Mouse (Mus musculus) spleen, adult 2 months (tissue): ENCODE measurements around the gene Grm1. TPM values are rescaled to one million over a fixed set of nuclear protein-coding genes. Genes with fewer than 3 reads are reported as not detected.

ENCODE experiments used
- DNase-seq, 2 experiments: peaks; one replicate each; pipeline versions ENCODE4 v3.0.0 to v3.0.0-alpha.2; 2012 to 2021; ENCODE audit warnings: low spot score in 2 of 2, low read depth in 1 of 2
- H3K27ac ChIP-seq: fragments of 200-500 bp; 2 replicates; pipeline ENCODE4 v1.5.1; 2012; ENCODE audit warnings: low read length, inconsistent platforms; ENCODE audit not compliant: insufficient read depth
- H3K27me3 ChIP-seq: fragments of 200-500 bp; 2 replicates; pipeline ENCODE4 v1.6.1; 2012; ENCODE audit warnings: mild to moderate bottlenecking, moderate library complexity, low read length, inconsistent platforms; ENCODE audit not compliant: control insufficient read depth, insufficient read depth
- H3K36me3 ChIP-seq: fragments of 200-500 bp; 2 replicates; pipeline ENCODE4 v1.6.1; 2012; ENCODE audit warnings: mild to moderate bottlenecking, low read length, inconsistent platforms; ENCODE audit not compliant: control insufficient read depth, insufficient read depth
- H3K4me1 ChIP-seq: fragments of 200-500 bp; 2 replicates; pipeline ENCODE4 v1.6.1; 2011; ENCODE audit warnings: inconsistent platforms; ENCODE audit not compliant: control insufficient read depth, insufficient read depth, insufficient read length
- H3K4me3 ChIP-seq: fragments of 200-500 bp; 2 replicates; pipeline ENCODE4 v1.5.1; 2011; ENCODE audit warnings: mild to moderate bottlenecking, inconsistent platforms; ENCODE audit not compliant: insufficient read depth, insufficient read length; ENCODE audit errors: extremely low read depth
- CTCF ChIP-seq: fragments of 200-500 bp; IDR thresholded peaks from 2 replicates; pipeline ENCODE4 v1.5.1; 2011; ENCODE audit warnings: mild to moderate bottlenecking, inconsistent platforms; ENCODE audit not compliant: insufficient read depth, insufficient read length, insufficient replicate concordance; ENCODE audit errors: extremely low read depth
- POLR2A ChIP-seq: fragments of 200-500 bp; IDR thresholded peaks from 2 replicates; pipeline ENCODE4 v1.6.1; 2011; ENCODE audit warnings: low read depth, low read length, inconsistent platforms
- WGBS: fragments of 180-500 bp; shearing (Covaris S2); methylation state at CpG from one replicate; pipeline ENCODE4 v1.1.7; 2018; 5-methylcytosine and 5-hydroxymethylcytosine counted together
- polyA plus RNA-seq: library from polyadenylated mRNA; depleted of rRNA; stranded (reverse); fragments of >200 nt; gene quantifications from 2 replicates; pipeline ENCODE4 v1.2.3, GENCODE M21; 2012

Grm1 gene
- polyA plus RNA-seq, 1 experiment, result 0.12 TPM

DNA sequence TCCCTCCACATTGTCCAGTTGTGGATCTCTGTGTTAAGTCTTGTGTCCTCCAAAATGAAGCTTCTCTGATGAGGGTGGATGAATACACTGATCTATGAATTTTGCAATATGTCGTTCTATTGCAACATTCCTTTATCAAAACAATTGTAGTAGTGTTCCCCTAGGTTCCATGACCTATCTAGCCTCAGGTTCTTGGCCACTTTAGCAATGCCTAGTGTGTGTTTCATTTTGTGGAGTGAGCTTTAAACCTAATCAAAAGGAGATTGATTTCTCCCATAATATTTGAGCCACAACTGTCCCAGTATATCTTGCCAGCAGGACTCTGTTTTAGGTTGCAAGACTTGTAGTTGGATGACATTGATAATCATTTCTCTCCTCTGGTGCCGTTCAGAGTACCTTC is 211.9 kb downstream of the Grm1 start:
- H3K27me3 ChIP-seq, result no peaks in the 10 kb centered on the region
- H3K36me3 ChIP-seq, result no peaks in the 10 kb centered on the region
- TF ChIP-seq POLR2A (no peak), CTCF (no peak)
- H3K4me1 ChIP-seq, result no peaks in the 10 kb centered on the region
- 87% methylated on average over 2 of the region's 2 CpGs for WGBS
- no peak overlapping the region for H3K4me3 ChIP-seq
- no peak for DNase-seq
- H3K27ac ChIP-seq, result no peak overlapping the region

DNA sequence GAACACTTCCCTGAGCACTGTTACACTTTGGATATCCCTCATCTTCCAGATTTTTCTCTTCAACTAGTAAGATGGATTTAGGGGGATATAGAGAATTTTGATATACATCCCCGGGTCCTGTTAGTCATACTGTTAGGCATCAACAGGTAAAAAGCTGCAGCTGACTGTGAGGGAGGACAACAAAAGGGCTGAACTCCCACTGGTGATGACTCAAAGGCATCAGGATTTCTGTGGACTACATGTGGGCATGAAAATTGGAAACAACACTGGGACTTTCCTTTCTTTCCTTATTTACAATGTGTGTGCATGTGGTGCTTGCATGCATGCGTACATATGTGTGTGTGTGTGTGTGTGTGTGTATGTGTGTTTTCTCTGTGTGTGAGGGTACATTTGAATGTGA is 215.9 kb downstream of the Grm1 start:
- TF ChIP-seq POLR2A (no peak), CTCF (no peak)
- no peak overlapping the region for H3K27ac ChIP-seq
- H3K4me1 ChIP-seq, result no peaks in the 10 kb centered on the region
- no peaks in the 10 kb centered on the region for H3K36me3 ChIP-seq
- no peaks in the 10 kb centered on the region for H3K27me3 ChIP-seq
- 83% methylated on average over 2 of the region's 2 CpGs for WGBS
- no peak overlapping the region for H3K4me3 ChIP-seq
- DNase-seq, result no peak

DNA sequence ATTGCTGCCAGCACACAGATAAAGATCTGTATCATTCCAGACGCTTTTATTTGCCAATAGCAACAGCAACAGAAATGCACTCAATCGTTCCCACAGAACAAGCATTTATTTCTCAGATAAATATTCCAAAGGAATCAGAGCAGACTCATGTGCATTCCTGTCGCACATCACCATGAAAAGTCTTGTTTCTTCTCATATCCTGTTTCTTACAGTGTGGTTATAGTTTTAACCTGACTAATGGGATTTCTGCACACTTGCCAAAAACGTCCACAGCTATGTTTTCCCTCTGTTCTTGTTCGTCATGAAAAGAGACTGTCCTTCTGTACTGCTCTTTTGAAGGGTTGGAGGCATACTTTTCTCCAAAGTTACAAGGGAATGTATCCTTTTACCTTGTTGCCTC is 217.4 kb downstream of the Grm1 start:
- WGBS, result 68% methylated on average over 5 of the region's 5 CpGs
- Histone ChIP-seq H3K36me3 (no peaks in the 10 kb centered on the region), H3K4me1 (no peaks in the 10 kb centered on the region), H3K4me3 (no peak overlapping the region), H3K27ac (no peak overlapping the region), H3K27me3 (no peaks in the 10 kb centered on the region)
- DNase-seq, result no peak
- no peak for TF ChIP-seq CTCF
- no peak for TF ChIP-seq POLR2A

DNA sequence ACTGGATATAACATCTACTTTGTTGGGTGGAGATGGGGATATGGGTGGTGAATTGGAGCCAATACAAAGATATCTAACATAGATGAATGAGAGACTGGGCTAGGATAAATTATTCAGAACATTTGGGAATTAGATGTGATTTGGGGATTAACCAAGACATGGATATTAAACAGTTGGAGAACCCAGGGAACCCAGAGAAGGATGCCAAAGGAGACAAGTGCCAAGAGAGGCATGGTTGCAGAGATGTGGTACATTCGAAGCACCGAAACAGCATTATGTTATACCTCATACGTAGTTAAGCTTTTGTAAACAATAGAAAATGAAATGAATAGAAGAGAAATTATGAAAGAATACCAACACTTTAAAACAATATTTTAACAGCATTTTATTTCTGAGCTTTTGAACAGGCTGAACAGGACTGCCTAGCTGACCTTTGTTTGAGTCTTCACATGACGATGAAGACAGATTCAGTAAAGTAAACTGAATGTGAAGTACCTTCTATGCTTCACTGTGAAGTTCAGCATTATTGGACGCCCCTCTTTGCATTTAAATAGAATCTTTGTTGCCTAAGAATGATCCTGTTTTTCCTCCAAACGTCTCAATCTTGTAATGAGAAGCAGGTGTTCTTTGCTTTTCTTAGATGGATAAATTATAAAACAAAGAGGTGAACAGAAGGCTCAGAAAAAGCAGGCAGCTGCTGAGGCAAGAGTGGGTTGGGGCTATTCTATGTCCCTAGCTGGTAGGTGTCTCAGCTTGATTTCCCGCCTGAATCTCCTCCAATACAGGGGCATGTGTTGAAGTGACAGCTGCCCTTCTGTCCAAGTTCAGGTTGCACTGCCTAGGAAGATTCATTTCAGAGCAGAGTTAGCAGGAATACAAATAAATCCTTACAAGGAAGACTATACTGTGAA is 234.5 kb downstream of the Grm1 start:
- Histone ChIP-seq H3K27me3 (no peaks in the 10 kb centered on the region), H3K27ac (no peak overlapping the region), H3K4me1 (no peaks in the 10 kb centered on the region), H3K4me3 (no peak overlapping the region), H3K36me3 (no peaks in the 10 kb centered on the region)
- WGBS, result 83% methylated on average over 7 of the region's 7 CpGs
- DNase-seq, result no peak
- no peak for TF ChIP-seq CTCF
- TF ChIP-seq POLR2A, result no peak

GRCm38 (mm10) chr10:10845059-10845685 is 237.0 kb downstream of the Grm1 start:
- Histone ChIP-seq H3K27me3 (no peaks in the 10 kb centered on the region), H3K27ac (no peak overlapping the region), H3K36me3 (no peaks in the 10 kb centered on the region), H3K4me1 (no peaks in the 10 kb centered on the region), H3K4me3 (no peak overlapping the region)
- no peak for TF ChIP-seq POLR2A
- no peak for TF ChIP-seq CTCF
- 73% methylated on average over 5 of the region's 5 CpGs for WGBS
- DNase-seq, result no peak

GRCm38 (mm10) chr10:10835406-10835805 is 246.8 kb downstream of the Grm1 start:
- TF ChIP-seq POLR2A (no peak), CTCF (no peak)
- H3K27ac ChIP-seq, result no peak overlapping the region
- H3K36me3 ChIP-seq, result no peaks in the 10 kb centered on the region
- no peaks in the 10 kb centered on the region for H3K27me3 ChIP-seq
- DNase-seq, result no peak
- H3K4me1 ChIP-seq, result no peaks in the 10 kb centered on the region
- H3K4me3 ChIP-seq, result no peak overlapping the region

DNA sequence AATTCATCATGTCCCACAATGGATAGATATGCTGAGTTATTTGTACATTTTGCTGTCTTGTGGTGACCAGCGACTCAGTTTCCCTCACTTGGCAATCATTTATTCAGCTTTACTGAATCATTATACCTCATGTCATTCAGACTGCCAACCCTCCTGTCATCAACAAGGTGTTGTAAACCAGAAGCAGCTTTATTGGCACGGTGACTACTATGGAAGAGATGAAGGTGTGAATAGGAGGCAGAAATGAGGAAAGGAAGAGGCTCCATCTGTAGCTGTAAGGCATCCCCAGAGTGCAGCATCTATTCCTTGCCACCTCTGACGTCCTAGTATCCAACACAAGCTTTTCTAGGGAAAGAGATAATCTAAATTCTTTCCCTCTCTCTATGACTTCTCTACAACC is 247.3 kb downstream of the Grm1 start:
- 71% methylated on average over 3 of the region's 3 CpGs for WGBS

More for the DNA sequence above, 247.3 kb downstream of the Grm1 start:
- no peaks in the 10 kb centered on the region for H3K4me1 ChIP-seq
- no peak for DNase-seq
- H3K27me3 ChIP-seq, result no peaks in the 10 kb centered on the region
- H3K36me3 ChIP-seq, result no peaks in the 10 kb centered on the region
- TF ChIP-seq POLR2A (no peak), CTCF (no peak)
- H3K4me3 ChIP-seq, result no peak overlapping the region
- no peak overlapping the region for H3K27ac ChIP-seq
